Mouse (Mus musculus): Measurements from ENCODE around the gene Pitx3. TPM values are rescaled to one million over a fixed set of nuclear protein-coding genes. Genes with fewer than 3 reads are reported as not detected.

Pitx3 gene
- total RNA-seq, 2 experiments from 2014 or later: not detected

Other genes starting within 250 kb of the Pitx3 start
- gene Armh3, start 149.8 kb downstream of the Pitx3 start, total RNA-seq (2021): 10 to 100 TPM; 18.4 to 19.3 TPM
- gene Hps6, start 144.8 kb downstream of the Pitx3 start, total RNA-seq (2021): 1 to 10 TPM; 7.5 to 9.7 TPM
- 10 to 100 TPM; 31.0 to 36.6 TPM for gene Pprc1, start 103.4 kb downstream of the Pitx3 start, total RNA-seq (2021)
- gene Ldb1, start 103.1 kb downstream of the Pitx3 start, total RNA-seq (2021): 100 to 1,000 TPM; 122 to 123 TPM
- gene Nolc1, start 72.5 kb downstream of the Pitx3 start, total RNA-seq (2021): 10 to 100 TPM; 56.2 to 56.4 TPM
- gene Elovl3, start 16.4 kb downstream of the Pitx3 start, total RNA-seq (2021): not detected
- gene Gbf1, start 4.2 kb upstream of the Pitx3 start, total RNA-seq (2021): 10 to 100 TPM; 82.1 to 84.8 TPM
- 1 to 10 TPM; 2.2 to 2.3 TPM for gene Nfkb2, start 156.0 kb upstream of the Pitx3 start, total RNA-seq (2021)
- gene Psd, start 178.8 kb upstream of the Pitx3 start, total RNA-seq (2021): 100 to 1,000 TPM; 799 to 877 TPM
- 10 to 100 TPM; 30.7 to 31.5 TPM for gene Fbxl15, start 179.9 kb upstream of the Pitx3 start, total RNA-seq (2021)
- 100 to 1,000 TPM; 179 to 182 TPM for gene Cuedc2, start 190.4 kb upstream of the Pitx3 start, total RNA-seq (2021)
- 10 to 100 TPM; 28.2 to 29.0 TPM for gene Mfsd13a, start 192.8 kb upstream of the Pitx3 start, total RNA-seq (2021)
- 1 to 10 TPM in 1 of 2 experiments, under 1 TPM in 1; 0.77 to 1.2 TPM for gene 2310034G01Rik, start 202.0 kb upstream of the Pitx3 start, total RNA-seq (2021)
- gene Actr1a, start 247.4 kb upstream of the Pitx3 start, total RNA-seq (2021): 100 to 1,000 TPM; 192 to 196 TPM
- 10 to 100 TPM; 20.0 to 20.1 TPM for gene Sufu, start 248.6 kb upstream of the Pitx3 start, total RNA-seq (2021)

All from layer of hippocampus, adult 18-20 months (tissue).